Mouse (Mus musculus): Measurements from ENCODE around the gene Prkn.
A peak's percentile ranks its signal among the peaks of the same experiment; 100 is the strongest.

Gene Prkn

DNA sequence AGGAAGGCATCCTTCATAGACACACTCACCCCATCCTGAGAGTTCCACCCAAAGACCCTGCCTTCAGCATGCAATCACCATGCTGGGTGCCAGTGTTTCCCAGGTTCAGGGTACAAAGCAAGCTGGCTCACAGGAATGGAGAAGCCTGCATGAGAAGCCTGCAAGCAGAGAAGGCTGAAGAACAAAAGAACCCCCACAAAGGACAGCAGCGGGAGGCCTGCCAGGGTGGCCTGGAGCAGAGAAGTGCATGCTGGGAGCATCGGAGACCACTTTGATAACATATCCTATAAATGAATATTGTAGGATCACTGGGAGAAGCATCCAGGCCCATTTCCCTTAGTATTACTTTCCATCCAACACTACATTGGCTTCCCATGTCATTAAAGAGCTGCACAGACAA lies 692.6 kb downstream of the Prkn start:
- DNase-seq (ENCODE audit: low spot score): no peak

DNA sequence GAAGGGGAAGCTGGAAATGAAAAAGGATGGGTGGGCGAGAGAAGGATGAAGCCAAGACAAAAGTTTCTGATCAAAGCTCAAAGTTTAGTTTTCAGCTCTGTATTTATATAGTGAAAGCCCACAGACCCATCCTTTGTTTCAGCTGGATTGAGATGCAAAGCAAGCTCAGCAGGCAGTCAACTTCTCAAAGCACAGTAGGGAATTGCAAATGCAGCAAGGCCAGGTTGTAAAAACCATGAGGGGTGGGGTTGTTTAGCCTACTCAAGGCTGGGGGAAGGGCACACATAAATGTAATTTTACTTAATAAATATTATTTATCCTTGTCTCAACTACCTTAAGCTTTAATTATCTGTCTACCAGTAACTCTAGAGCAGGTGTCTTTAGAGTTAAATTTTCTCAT lies 693.7 kb downstream of the Prkn start:
- DNase-seq (ENCODE audit: low spot score): no peak

DNA sequence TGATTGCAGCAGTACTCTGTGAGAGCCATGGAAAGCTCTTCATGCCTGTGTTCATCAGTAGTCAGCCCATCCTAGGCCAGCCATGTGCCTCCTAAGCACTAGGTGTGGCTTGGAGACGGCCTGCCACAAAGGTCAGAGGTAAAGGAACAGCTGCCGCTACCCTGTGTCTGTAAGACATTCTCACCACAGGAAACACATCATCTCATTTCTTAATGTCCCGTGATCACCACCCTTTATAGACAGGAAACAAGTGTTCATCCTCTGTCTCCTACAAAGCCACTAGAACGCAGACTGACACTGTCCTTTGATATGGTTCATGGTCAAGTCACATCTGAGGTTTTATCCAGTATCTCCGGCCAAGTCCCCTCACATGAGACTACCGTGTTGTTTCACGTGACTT lies 698.6 kb downstream of the Prkn start:
- no peak for DNase-seq (ENCODE audit: low spot score)

DNA sequence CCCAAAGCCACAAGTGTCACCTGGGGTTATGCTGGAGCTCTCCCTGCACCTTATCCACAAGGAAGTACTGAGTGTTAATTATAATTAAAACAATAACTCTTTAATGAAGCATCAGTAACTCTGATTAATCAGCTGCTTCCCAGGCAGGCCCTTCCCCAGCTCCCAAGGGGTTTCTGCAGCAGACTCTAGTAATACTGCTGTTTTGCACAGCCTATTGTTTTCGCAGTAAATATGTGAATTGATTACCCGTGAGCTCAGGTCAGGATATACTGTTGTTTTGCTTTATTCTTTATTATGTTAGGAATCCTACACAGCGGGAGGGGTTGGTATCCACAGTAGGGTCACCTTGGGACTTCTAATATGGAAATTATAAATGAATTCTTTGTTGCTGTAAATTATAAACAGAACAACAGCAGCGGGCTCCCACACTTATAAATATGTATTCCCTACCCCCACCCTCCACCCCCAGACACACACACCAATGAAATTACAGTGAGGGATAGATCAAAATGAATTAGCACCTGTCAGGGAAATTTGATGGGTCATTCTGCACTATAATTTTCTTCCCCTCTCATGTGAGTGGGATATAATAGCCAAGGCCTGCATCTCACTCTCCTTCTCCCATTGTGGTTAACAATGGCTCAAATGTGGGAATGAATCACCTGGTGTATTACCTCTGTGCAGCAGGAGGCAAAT lies 701.9 kb downstream of the Prkn start:
- DNase-seq (ENCODE audit: low spot score): no peak

DNA sequence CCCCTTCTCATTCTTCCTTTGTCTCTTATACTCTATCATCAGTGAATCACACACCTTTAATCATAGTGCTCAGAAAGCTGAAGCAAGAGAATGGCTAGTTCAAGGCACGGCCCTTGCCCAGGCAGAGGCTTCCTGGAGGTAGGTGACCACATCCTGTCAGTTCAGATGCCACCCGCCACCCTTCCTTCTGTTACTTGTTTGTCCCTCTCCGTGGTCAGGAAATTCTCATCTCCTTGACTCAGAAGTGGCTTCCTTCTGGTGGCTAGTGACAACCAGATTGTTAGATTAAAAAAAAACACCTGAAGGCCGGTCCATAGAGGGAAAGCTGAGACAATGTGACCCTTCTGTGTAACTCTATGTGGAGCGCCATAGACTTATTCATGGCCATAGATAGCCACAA lies 710.4 kb downstream of the Prkn start:
- DNase-seq (ENCODE audit: low spot score): no peak

DNA sequence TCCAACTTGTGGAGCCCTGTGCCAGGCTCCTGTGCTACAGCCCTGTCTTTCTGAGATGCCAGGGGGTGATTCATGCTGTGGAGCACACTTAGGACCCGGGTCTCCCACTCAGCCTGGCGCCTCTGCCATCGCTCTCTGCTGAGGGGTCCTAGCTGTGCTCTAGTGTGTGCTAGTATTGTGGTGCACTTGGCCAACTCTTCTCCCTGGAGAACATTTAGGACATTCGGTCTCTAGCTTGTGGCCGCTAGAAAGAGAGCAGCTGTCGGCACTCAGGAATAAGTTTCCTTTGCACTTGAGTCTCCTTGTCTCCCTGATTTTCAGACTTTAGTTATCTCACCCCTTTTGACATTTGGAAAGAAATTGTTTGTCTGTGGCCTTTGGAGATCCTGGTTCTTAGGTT lies 725.5 kb downstream of the Prkn start:
- DNase-seq (ENCODE audit: low spot score): no peak

DNA sequence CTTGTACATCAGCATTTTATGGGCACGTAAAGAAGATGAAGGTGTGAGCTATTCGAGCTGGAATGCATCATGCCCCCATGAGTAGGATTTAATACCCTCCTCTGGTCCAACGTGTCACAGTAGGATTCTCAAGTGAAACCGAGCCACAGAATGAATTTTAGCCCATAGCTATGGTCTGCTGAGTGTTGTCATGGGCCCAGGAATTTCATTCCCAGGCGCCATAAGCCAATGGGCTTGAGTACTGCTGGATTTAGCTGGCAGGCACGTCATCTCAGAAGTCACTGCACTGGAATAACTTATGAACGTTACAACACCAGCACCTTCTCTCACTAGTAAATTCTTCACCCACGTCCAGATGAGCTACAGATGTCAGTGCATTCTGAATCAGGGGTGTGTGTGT lies 730.2 kb downstream of the Prkn start:
- no peak for DNase-seq (ENCODE audit: low spot score)

DNA sequence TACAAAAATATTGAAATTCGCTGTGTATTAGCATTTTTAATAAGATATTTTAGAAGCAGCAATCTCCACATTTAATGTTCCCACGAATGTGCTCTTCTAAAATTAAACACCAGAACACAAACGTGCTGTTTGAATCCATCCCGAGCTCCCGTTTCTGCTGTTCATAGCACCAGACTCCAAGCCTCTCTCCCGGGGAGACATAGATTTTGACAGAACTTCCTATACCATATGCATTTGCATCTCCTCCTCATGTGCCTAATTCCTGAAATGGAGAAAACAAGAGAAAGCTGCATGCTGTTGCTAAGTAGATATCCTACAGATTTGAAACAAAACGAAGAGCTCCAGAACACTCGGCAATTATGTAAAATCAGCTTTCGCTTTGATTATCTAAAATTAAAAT lies 733.5 kb downstream of the Prkn start:
- DNase-seq (ENCODE audit: low spot score): no peak

DNA sequence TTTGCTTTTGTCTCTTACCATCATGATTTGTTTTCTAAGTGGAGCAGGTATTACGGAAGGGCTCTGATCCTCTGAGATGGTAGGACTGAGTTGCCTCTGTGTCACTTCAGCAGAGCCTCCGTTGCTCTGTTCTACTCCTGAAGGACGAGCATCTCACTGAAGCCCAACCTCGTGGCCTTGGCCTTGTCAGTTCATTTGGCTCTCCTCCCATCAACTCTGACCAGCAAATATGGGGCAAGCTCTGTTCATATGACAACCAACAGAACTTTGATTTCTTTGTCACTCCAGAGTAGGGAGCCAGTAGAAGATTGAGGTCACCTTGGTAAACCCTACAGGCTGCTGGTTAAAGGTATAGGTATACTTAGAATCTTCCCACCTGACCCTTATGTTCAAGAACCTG lies 745.3 kb downstream of the Prkn start:
- no peak for DNase-seq (ENCODE audit: low spot score)

DNA sequence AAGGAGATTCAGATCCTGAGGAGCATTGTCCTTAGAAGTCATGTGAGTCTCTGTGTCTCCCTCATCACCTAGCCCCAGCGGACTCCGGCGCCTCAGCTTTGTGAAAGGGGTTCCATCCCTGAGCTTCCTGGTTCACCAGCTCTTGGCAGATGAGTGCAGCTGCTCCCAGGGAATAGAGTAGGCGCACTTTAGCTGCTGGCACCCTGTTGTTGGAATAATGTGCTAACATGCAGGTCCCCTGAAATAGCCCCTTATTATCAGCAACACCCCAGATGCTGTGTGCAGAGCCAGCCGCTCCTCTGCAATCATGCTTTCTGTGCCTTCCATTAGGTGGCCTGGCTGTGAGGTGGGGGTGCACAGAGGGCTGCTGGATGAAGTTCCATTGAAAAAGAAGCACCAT lies 767.7 kb downstream of the Prkn start:
- no peak for DNase-seq (ENCODE audit: low spot score)

DNA sequence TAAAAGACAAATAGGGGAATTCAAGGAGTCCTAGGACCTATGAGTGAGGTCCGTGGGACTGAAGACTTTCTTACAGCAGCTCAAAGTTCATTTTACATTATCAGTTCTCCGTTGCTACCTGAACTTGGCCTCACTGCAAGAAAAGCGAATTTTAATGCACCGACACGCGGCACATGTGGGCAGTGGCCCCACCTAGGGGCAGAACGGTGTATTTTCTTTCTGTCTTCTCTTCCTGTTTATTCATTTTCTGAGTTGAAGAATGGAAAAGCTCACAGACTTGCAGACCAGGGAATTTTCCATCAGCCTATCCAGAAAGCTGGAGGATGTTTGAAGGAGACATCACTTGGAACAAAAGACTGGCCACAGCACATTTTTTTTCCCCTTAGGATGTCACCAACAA lies 771.3 kb downstream of the Prkn start:
- DNase-seq (ENCODE audit: low spot score): peak; percentile 63

DNA sequence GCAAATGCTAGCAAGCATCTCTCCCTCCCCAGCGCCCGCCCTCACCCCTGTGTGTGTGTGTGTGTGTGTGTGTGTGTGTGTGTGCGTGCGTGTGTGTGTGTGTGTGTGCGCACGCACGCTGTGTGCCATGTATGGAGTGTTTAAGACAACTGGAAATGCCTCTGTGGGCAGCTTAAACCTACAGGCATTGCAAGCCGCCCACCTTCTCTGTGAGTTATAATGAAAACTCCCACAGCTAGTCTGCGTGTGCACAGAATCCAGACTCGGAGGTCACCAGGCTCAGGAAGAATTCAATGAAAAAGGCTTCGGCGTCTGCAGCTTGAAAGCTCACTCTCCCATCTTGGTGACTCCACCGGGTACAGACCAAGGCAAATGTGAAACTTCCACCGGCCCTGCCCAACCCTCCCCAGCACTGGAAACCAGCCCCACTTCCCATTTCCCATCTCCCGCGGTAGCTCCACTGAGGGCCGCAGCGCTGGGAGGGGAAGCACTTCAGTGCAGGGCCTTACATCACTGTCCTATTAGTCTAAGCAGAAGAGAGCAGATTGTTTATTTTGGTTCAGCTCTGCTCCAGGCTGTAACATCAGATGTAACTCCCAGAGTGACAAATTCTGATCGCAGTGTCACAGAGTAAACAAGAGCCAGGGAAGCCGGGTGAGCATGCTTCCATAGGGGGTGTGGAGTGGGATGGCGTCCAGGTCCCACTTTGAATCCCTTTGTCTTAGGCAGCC lies 772.8 kb downstream of the Prkn start:
- no peak for DNase-seq (ENCODE audit: low spot score)

DNA sequence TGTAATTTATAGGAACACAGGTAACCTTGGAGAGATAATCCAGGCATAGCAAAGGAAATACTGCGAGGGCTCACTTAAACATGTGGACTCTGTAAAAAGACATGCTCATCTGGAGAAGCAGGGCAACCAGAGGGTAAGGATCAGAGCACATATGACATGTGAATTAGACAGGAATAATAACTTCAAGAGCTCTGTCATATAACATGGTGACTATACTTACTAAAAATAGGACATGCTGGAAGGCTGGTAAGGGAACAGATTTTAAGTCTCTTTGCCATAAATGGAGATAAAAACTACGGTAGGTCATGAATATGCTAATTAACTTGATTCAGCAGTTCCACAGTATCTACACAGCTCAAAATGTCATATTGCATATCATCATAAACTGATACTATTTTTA lies 777.4 kb downstream of the Prkn start:
- no peak for DNase-seq (ENCODE audit: low spot score)

DNA sequence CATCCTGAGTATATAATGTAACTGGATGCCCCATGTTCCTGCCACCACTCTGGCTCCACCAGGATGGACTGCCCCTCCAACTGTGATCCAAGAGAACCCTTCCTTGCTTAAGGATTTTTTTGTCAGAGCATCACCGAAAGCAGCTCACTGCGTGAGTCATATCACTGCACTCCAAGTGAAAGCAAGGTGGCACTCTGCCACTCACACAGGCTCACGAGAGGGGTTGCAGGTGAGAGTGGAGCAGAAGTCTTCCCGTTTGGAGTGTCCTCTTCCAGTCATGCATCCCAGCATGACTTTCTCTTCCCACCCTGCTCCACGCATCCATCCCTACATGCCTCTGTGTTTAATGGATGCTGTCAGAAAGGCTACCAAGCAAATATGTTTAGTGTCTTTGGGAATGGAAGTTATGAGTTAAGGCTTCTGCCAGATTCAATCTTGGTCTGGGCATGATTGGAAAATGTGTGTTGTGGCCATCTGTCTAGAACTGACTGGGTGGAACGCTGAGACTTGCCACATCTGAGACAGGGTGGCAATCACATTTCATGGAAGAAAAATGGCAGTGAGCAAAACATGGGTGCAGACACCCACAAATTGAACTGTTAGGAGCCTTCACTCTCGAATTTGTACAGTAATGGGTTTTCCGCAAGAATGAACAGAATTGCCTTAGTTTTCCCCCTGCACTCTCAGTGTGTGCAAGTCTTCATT lies 778.9 kb downstream of the Prkn start:
- no peak for DNase-seq (ENCODE audit: low spot score)

DNA sequence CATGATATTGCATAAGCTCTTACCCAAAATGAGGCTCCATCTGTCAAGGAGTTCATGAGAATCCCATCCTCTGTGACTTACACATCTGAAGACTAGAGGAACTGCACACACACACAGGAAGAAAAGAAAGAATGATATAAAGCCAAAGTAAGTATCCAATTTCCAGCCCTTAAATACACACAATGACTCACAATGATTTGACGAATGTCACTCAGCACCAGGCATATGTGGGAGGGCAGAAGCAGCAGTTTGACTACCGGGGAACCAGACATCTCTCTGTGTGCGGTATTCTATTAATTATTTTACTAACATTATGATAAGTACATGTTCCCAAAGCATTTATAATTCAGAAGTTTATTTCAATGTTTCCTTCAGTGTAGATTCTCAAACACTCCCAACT lies 780.6 kb downstream of the Prkn start:
- no peak for DNase-seq (ENCODE audit: low spot score)

DNA sequence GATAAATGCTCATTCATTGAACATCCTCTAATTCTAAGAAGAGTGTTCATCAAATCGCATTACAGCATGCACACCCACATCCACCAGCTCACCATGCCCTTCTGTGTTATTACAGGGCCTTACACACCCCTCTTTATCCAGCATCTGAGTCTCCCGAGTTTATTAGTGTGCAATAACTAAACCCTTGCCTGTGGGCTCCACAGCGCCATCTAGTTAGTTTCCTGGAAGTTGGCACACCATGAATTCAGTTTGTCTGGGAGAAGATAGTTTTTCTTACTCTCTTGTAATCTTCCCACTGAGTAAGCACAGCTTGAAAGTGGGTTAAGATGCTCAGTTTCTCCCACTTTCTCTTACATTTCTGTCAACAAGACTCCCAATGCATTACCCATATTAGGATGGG lies 781.3 kb downstream of the Prkn start:
- no peak for DNase-seq (ENCODE audit: low spot score)

DNA sequence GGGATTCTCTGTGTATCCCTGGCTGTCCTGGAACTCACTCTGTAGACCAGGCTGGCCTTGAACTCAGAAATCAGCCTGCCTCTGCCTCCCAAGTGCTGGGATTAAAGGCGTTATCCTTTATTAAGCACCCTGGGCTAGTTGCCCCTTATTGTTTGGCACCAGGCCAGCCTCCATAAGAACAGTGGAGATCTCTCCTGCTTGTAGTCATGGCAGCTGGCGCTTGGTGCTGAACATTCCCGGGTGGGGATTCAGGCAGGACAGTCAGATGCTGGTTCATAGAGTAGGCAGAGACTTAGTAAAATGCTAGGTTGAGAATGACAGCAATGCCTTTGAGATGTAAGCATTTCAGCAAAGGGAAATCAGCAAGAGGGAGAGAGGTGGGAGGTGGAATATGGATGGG lies 786.1 kb downstream of the Prkn start:
- no peak for DNase-seq (ENCODE audit: low spot score)

DNA sequence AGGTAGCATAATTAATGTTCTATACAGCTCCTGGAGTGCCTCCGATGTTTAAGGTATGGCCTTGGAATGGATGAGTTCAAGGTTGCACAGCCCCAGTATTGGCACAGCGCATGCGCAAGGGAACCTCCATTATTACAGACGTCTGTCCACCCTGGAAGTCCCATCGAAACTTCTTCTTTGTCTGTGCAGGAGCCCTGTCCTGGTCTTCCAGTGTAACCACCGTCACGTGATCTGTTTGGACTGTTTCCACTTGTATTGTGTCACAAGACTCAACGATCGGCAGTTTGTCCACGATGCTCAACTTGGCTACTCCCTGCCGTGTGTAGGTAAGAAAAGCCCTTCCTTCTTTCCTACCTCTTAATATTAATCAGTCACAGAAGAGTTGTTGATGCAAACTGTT lies 794.9 kb downstream of the Prkn start:
- DNase-seq (ENCODE audit: low spot score): no peak

DNA sequence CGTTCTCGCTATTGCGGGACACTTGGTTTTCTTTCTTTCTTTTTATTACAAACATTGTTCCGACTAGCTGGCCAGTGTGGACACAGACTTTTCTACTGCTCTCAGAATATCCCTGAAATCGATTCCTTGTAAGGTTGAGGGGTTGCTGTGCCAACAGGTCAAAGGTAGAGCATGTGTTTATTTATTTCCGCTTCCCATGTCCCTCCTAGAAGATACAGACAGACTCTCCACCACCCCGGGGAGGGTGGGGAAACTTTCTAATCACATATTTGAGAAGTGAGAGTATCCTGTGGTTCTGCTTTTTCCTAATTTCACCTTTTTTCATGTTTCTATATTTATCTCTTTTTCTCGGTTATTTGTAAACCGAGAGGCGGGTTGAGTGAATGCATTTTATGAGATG lies 797.5 kb downstream of the Prkn start:
- no peak for DNase-seq (ENCODE audit: low spot score)

DNA sequence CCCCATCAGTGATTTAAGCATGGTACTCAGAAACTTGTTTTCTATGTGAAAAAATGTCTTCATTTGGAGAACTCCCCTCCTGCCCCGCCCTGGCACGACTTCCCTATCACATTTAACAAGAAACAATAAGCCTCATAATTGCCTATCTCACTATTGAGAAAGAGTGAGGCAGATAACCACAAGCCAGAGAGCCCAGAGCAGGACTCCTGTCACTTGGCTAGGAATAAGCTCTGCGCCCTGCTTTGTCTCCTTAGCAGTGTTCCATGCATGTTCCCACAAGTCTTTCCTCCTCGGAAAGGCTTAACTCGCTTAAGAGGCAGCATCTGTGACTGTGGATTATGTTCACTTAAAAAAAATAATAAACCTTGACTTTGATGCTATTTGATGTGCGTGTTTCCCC lies 798.3 kb downstream of the Prkn start:
- DNase-seq (ENCODE audit: low spot score): no peak

DNA sequence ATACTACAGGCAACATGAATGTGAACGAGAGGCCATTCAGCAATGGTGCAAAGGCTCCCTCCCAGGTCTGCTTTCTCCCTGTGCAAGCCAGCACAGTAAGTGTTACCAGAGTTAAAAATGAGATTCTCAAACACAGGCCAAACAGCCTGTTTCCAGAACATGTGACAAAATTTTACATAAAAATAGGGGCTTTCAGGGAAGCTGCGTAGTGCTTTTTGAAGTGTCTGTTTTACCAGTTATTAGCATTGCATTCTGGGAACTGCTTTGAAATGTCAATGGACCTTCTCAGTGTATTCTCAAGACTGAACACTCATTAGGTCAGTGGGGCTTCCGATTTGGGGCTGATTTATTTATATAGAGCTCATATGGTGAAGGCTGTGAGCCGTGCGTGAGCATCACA lies 799.6 kb downstream of the Prkn start:
- no peak for DNase-seq (ENCODE audit: low spot score)

DNA sequence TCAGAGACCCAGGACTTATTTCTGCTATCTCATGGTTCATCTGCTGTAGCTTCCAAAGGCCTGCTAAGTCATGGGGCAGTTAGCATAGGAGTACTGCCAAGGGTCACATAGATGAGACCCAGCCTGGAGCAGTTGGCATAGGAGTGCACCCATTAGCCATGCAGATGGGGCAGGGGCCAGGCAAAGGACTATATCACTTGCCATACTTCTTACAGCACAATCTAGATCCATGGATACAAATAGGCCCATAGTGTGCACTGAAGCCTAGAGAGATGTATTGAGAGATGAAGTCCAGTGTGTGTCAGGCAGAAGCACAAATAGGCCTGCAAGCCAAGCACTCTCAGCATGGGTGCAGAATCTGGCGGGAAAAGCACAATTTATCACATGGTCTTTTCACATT lies 802.1 kb downstream of the Prkn start:
- DNase-seq (ENCODE audit: low spot score): no peak

DNA sequence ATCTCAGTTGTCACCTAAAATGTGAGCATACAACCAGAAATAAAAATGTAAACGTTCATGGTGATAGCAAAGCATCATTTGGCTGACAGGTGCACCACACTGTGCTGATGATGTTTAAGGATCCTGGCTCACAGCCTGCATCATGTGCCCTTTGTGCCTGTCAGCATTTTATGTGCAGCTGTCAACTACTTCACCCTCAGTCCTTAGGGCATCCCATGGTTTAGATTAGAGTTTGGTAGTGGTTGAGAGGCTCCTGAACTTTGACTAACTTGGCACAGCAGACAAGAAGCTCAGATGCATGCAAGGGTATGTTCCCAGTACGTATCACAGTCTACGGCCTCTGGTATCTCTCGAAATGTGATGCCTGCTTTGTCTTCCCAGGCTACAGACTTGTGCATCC lies 803.8 kb downstream of the Prkn start:
- DNase-seq (ENCODE audit: low spot score): no peak
